Mouse (Mus musculus) G1E (cell line): ENCODE measurements around the gene Ttc29.

Source experiments
- CTCF ChIP-seq: IDR thresholded peaks from 2 replicates; pipeline ENCODE4 v1.5.1; 2012; ENCODE audit warnings: low read depth, low read length, inconsistent platforms, mixed read lengths
- GATA1 ChIP-seq: IDR thresholded peaks from 2 replicates; pipeline ENCODE4 v1.6.1; 2012; ENCODE audit warnings: borderline replicate concordance, low read length, inconsistent platforms, mixed read lengths
- POLR2AphosphoS5 ChIP-seq: IDR thresholded peaks from 2 replicates; pipeline ENCODE4 v1.6.1; 2012; ENCODE audit warnings: low read depth, low read length, inconsistent platforms; ENCODE audit not compliant: insufficient replicate concordance
- TAL1 ChIP-seq: conservative IDR thresholded peaks from 2 replicates; pipeline ENCODE4 v1.6.1; 2012; ENCODE audit warnings: low read depth, low read length, inconsistent platforms, mixed read lengths

- TF ChIP-seq POLR2AphosphoS5 (no peak), CTCF (no peak), TAL1 (no peak), GATA1 (no peak)
These were observed 224.3 kb downstream of the Ttc29 start for GRCm38 (mm10) chr8:78437140-78438045.
